Mouse (Mus musculus) embryo, embryonic 10 days (tissue): Measurements from ENCODE around the gene Hnmt.
"Not testable (repeated sequence)": the region's sequence is repeated elsewhere in the genome, so short reads cannot be mapped to it uniquely, and the experiment has no call there.

ENCODE experiments used
- DNase-seq: peaks from one replicate; pipeline ENCODE4 v3.0.0-alpha.2; 2015; ENCODE audit warnings: low spot score

The Hnmt gene

DNA sequence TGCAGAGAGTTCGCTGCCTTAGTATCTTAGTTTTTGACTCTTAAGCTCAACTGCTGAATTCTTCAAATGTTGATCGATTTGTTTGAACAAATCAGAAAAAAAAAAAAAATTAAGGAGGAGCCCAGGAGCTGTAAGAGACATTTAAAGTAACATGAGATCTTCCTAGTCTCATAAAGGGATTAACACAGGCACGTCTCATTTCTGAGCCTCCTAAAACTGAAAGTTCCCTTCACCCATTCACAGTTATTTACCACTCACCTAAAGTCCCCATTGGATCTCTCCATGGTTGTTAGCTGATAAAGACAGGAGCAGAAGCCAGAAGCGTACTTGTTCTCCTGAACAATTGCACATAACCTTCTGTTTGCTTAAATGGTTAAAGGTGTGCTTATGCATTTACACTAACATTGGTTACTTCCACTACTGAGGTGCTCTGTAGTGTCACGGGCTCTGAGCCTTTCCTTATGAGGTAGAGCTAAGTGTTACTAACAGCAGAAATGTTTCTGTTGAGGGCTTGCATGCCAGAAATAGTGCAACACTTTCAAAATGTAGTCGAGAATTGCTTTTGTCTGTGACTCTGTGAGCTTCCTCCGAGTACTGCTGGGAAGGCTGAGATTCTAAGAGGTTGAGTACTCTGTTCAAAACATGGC lies at the start of gene Hnmt:
Hnmt (minus strand) TSS at position 51 of the 647 bp plus-strand sequence.
- DNase-seq = no peak

DNA sequence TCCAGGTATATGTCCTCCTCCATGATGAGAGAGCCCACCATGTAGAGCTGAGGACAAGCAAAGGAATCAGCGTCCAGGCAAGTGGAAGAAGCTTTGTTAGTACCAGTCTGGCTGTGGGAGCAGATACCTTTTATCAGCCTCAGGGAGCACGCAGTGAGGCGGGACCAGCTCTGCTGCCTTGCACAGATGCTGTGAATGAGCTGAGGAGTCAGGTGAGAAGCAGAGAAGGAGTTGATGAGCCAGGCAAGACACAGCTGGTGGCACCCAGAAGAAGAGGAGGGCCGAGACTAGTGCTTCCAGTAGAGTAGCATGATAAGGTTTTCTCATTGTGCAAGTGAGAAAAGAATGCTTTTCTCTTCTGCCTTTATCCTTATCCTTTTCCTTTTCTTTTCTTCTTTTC lies 47.3 kb upstream of the Hnmt start, which contains the start of gene Tbpl2:
Tbpl2 (minus strand) TSS at position 101 of the 400 bp plus-strand sequence.
- DNase-seq = no peak

DNA sequence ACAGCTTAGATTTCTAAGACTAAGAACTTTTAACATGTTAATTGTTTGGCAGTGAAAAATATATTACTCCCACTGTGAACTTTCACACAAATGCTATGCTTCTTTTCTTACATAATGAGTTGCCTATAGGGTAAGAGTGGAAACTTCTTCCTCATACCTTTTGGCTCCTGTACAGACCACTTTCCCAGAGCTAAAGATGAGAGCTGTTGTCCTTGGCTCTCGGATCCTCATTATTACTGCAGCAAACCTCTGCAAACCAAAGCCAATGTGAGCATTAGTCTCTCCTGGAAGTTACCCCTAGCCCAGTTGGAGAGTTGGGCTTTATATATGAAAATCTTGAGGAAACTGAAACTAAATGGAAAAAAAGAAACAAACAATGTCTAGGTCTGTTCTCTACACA lies 41.7 kb upstream of the Hnmt start:
- no peak for DNase-seq

DNA sequence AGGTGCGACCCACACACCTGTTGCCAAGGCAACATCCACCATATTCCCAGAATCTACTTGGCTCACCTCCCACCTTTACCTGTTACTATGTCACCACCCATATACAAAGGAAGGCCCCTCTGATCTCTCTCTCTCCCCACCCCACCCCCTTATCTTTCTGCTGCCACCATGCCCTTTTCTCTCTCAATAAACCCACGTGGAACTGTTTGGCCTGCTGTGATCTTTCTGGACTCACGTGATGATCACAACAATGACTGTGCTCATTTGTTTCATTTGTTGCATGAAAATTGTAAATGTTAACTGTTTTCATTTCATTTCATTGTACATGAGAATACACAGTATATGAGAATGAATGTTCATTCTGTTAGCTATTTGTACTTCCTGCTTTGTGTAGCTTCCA lies 1.3 kb upstream of the Hnmt start:
- no peak for DNase-seq

- peak; percentile 59 for DNase-seq
Measured at GRCm38 (mm10) chr2:24048480-24049097, 605 bp downstream of the Hnmt start.

GRCm38 (mm10) chr2:24047551-24048479 lies 1.4 kb downstream of the Hnmt start:
- DNase-seq = no peak

DNA sequence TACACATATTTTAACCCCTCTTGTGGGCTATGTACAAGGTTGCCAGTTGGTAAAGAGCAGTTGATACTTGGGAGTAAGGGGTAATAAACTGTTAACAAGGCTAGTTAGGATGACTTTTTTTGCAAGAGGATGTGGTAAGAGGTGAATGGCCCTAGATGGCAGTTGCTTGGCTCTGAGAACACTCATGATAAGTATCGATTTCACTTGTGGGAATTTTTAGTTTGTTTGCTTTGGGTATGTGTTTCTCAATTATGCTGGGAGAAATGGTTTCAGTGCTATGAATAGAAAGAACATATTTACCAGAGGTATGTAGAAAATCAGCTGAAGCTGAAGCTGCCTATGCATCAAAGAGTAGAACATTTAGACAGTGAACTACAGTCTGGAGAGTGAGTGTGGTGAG lies 6.3 kb downstream of the Hnmt start:
- no peak for DNase-seq

DNA sequence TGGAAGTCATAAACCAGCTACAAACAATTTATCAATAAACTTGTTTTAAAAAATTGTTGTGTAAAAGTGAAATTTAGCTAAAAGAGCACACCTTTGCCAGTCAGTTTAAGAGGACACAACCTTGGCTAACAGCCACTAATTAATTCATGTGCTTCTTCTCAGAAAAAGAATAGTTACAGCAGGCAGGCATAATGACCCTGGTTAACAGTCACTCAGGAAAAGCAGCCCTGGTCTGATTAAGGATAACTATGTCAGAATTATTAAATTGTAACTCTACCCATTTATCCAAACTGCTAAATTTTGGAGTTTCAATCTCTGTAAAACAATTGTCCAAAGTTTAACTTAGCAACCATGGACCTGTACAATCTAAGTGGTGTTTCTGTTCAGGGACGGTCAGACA lies 8.7 kb downstream of the Hnmt start:
- no peak for DNase-seq

DNA sequence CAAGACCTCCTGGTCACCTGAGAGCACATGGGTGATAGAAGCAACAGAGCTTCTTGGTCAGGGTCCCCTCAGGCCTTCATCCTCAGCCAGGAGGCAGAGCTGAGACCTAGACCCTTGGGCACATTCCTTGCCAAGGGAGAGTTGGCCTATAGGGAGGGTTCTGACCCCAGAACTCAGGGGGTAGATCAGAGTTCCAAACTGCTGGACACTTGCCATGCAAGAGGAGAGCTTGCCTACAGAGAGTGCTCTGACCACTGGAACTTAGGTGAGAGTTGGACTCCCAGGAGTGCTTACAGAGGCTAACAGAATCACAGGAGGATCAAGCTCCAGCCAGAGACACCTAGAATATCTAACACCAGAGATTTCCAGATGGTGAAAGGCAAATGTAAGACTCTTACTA lies 29.8 kb downstream of the Hnmt start:
- DNase-seq = not testable (repeated sequence)

DNA sequence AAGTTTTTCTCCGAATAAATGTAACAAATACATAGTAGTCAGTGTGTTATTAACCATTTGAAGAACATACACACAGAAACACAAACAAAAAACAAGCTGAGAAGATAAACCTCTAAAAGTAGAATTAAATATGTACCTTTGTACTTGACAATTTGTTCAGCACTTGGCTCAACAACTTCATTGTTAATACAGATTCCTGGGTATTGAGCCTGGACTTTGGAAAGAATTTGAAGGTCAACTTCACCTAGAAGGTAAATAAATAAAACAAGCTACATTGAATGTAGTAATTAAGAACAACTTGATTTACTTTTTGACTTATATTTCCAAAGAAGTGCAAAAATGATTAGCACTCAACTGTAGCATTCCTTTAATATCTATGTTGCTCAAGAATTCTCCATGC lies 30.2 kb downstream of the Hnmt start:
- no peak for DNase-seq

GRCm38 (mm10) chr2:24014957-24015356 lies 34.2 kb downstream of the Hnmt start:
- no peak for DNase-seq

GRCm38 (mm10) chr2:23999323-23999722 lies 49.9 kb downstream of the Hnmt start:
- no peak for DNase-seq

DNA sequence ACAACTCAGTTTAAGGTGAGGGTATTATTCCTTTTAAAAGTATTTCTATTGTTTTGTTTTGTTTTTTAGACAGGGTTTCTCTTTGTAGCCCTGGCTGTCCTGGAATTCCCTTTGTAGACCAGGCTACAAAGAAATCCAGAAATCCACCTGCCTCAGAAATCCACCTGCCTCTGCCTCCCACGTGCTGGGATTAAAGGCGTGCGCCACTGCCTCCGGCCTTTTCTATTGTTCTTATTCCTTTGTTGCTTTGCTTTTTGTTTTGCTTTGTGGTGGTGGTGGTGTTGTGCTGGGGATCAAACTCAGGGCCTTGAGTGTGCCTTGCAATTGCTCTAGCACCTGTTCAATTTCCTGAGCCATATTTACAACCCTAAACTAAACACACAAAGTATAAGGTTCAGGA lies 50.4 kb downstream of the Hnmt start:
- no peak for DNase-seq

DNA sequence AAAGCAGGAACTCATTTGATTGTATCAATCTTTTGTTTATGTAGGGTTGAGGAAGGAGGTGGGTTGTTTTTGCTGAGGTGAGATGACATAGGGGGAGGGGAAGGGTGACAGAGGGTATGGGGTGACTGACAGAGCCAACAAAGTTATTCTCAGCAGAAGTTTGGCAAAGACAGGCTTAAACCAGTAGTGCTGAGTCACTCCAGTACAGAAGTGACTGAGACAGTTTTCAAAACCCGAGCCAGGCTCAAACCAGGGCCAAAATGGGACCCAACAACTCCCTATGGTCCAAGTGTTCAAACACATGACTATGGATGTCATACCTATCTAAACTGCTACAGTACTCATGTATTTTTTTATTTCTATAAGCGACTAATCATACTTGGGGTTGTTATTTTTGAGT lies 52.4 kb downstream of the Hnmt start:
- DNase-seq = no peak

GRCm38 (mm10) chr2:23990034-23990573 lies 59.1 kb downstream of the Hnmt start:
- DNase-seq = not testable (repeated sequence)

- no peak for DNase-seq
Measured at GRCm38 (mm10) chr2:23987283-23987682, 61.9 kb downstream of the Hnmt start.

- no peak for DNase-seq
Measured at GRCm38 (mm10) chr2:23983343-23983742, 65.9 kb downstream of the Hnmt start.

GRCm38 (mm10) chr2:23982860-23983259 lies 66.3 kb downstream of the Hnmt start:
- no peak for DNase-seq

GRCm38 (mm10) chr2:23960659-23961274 lies 88.4 kb downstream of the Hnmt start:
- not testable (repeated sequence) for DNase-seq
